Mouse (Mus musculus): ENCODE data around the gene Cnnm3. TPM values are rescaled to one million over a fixed set of nuclear protein-coding genes. Genes with fewer than 3 reads are reported as not detected.

Cnnm3 gene
- total RNA-seq, 1 experiment: 28.6 TPM

GRCm38 (mm10) chr1:36554633-36555399 is 43.1 kb downstream of the Cnnm3 start:
- H3K4me1 ChIP-seq (ENCODE audit: control insufficient read depth in 2 of 2, insufficient read depth in 2 of 2, low read length in 2 of 2, poor library complexity in 1 of 2): peaks cover 3 to 12% of the 10 kb centered on the region in 2 experiments; a peak in 2 of 4 replicates
- TF ChIP-seq ZNF384 (IDR thresholded peaks at IDR 0.05; ENCODE audit: low read depth, low read length) (no peak), HCFC1 (IDR thresholded peaks at IDR 0.05; ENCODE audit: borderline replicate concordance, insufficient read depth, low read length) (no peak), CHD2 (IDR thresholded peaks at IDR 0.05; ENCODE audit: low read depth, low read length) (no peak), MAFK (IDR thresholded peaks at IDR 0.05; ENCODE audit: insufficient read depth, low read depth, low read length) (no peak), ZC3H11A (IDR thresholded peaks at IDR 0.05; ENCODE audit: borderline replicate concordance, low read depth, low read length) (no peak)

DNA sequence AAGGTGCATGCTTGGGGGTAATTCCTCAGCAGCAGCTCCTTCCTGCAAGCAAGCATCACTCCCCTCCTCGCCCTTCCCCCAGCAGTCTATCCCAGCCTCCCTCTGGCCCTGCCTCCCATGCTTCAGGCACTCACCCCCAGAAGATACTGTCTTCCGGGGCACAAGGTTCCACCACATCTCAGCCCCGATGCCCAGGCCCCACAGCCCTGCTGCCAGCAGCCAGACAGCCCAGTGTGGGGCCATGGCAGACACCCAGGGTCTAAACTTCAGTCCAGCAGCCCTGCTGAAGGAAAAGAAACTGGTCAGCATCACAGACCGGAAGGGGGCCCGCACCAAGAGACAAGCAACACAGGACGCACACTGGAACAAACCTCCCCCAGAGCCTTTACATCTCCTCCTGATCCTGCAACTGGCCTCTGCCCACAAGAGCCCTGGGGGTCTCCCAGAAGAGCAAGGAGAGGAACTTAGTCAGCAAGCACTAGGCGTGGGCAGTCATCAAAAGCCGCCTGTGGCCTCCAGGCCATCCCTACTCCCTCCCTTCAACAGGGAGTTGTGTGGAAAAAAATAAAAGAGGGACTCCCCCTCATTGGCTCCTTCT is 44.2 kb downstream of the Cnnm3 start:
- Histone ChIP-seq H3K36me3 (ENCODE audit: control insufficient read depth, insufficient read depth, low read length, poor library complexity, severe bottlenecking) (peaks cover 8% of the 10 kb centered on the region), H3K27ac (ENCODE audit: insufficient read depth, low read depth, low read length, poor library complexity, severe bottlenecking) (no peak overlapping the region; the same call in 1 of the 2 replicates), H3K9ac (ENCODE audit: insufficient read depth, low read depth, low read length, poor library complexity, severe bottlenecking) (peak overlapping the region; percentile 69; the same call in 1 of the 2 replicates), H3K4me3 (ENCODE audit: insufficient read depth in 1 of 2, low read depth in 1 of 2, low read length in 2 of 2, poor library complexity in 1 of 2, severe bottlenecking in 1 of 2) (peak overlapping the region; percentile 89 to 97), H3K9me3 (ENCODE audit: control insufficient read depth, insufficient read depth, low read depth, low read length) (no peaks in the 10 kb centered on the region), H3K4me1 (ENCODE audit: control insufficient read depth in 2 of 2, insufficient read depth in 2 of 2, low read length in 2 of 2, poor library complexity in 1 of 2) (peaks cover 3 to 12% of the 10 kb centered on the region in 2 experiments; a peak in 2 of 4 replicates)
- no peak for TF ChIP-seq HCFC1 (IDR thresholded peaks at IDR 0.05; ENCODE audit: borderline replicate concordance, insufficient read depth, low read length)
- no peak for TF ChIP-seq CHD2 (IDR thresholded peaks at IDR 0.05; ENCODE audit: low read depth, low read length)
- no peak for TF ChIP-seq ZNF384 (IDR thresholded peaks at IDR 0.05; ENCODE audit: low read depth, low read length)
- in situ Hi-C loops (cut with MboI; ENCODE audit: low sequenced_read_pairs in 2 of 2, unreplicated experiment in 2 of 2): no loop called here
- DNase-seq (ENCODE audit: low read depth, low spot score): no peak

More at GRCm38 (mm10) chr1:36554633-36555399, 43.1 kb downstream of the Cnnm3 start:
- Histone ChIP-seq H3K9me3 (ENCODE audit: control insufficient read depth, insufficient read depth, low read depth, low read length) (no peaks in the 10 kb centered on the region), H3K36me3 (ENCODE audit: control insufficient read depth, insufficient read depth, low read length, poor library complexity, severe bottlenecking) (peaks cover 13% of the 10 kb centered on the region), H3K27ac (ENCODE audit: insufficient read depth, low read depth, low read length, poor library complexity, severe bottlenecking) (no peak overlapping the region), H3K4me3 (ENCODE audit: insufficient read depth in 1 of 2, low read depth in 1 of 2, low read length in 2 of 2, poor library complexity in 1 of 2, severe bottlenecking in 1 of 2) (no peak overlapping the region), H3K9ac (ENCODE audit: insufficient read depth, low read depth, low read length, poor library complexity, severe bottlenecking) (no peak overlapping the region)
- DNase-seq (ENCODE audit: low read depth, low spot score): no peak
- in situ Hi-C loops (cut with MboI; ENCODE audit: low sequenced_read_pairs in 2 of 2, unreplicated experiment in 2 of 2): no loop called here

DNA sequence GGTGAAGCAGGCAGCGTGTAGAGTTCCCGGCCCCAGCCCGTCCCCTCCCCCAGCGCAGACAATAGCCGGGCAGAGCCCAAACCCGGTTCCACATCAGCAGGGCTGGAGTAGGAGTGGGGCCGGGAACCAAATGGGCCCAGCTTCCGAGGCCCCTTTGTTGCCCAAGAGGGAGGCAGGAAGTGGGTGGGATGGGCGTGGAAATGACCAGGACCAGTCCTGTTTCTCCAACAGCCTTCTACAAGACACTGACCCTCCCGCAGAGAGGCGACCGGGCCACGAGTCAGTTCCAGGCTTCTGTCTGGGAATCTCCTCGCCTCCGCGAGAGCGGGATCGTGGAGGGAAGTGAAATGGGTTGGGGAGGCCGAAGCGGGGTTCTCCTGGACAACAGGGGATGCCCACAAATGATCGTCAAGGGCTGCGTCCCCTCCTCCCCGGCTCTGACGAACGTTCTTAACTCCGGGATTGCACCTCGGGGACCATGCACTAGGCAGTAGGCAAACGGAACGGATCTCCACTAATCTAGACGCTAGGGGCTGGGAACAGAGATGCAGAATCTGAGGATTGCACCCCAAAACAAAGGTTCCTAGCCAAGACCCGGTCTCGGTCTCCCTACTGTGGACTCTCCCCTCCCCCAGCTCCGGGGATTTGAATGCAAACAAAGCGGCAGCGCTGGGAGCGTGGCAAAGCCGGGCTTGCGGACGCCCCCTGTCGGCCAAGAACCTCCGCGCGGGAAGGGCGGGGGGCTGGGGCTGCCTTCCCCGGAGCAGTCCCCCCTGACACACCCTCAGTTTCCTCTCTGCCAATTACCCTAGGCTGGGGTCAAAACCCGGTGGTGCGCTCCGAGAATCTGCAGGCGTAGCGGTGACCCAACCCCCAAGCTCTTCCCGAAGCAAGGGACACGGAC is 45.1 kb downstream of the Cnnm3 start:
- Histone ChIP-seq H3K9me3 (ENCODE audit: control insufficient read depth, insufficient read depth, low read depth, low read length) (no peaks in the 10 kb centered on the region), H3K4me1 (ENCODE audit: control insufficient read depth in 2 of 2, insufficient read depth in 2 of 2, low read length in 2 of 2, poor library complexity in 1 of 2) (peaks cover 3 to 13% of the 10 kb centered on the region in 2 experiments; a peak in 2 of 4 replicates), H3K4me3 (ENCODE audit: insufficient read depth in 1 of 2, low read depth in 1 of 2, low read length in 2 of 2, poor library complexity in 1 of 2, severe bottlenecking in 1 of 2) (peak overlapping the region; percentile 89 to 97), H3K36me3 (ENCODE audit: control insufficient read depth, insufficient read depth, low read length, poor library complexity, severe bottlenecking) (peaks cover 4% of the 10 kb centered on the region; the same call in 1 of the 2 replicates), H3K9ac (ENCODE audit: insufficient read depth, low read depth, low read length, poor library complexity, severe bottlenecking) (peak overlapping the region; percentile 69), H3K27ac (ENCODE audit: insufficient read depth, low read depth, low read length, poor library complexity, severe bottlenecking) (peak overlapping the region; percentile 4; the same call in 1 of the 2 replicates)
- peak; percentile 89 for DNase-seq (ENCODE audit: low read depth, low spot score)
- no peak for TF ChIP-seq MAFK (IDR thresholded peaks at IDR 0.05; ENCODE audit: insufficient read depth, low read depth, low read length)
- TF ChIP-seq HCFC1 (IDR thresholded peaks at IDR 0.05; ENCODE audit: borderline replicate concordance, insufficient read depth, low read length): 0 out of 2 replicates have a peak, but pooled peaks have one; percentile 26
- in situ Hi-C loops (cut with MboI; ENCODE audit: low sequenced_read_pairs in 2 of 2, unreplicated experiment in 2 of 2): no loop called here

- TF ChIP-seq ZNF384 (IDR thresholded peaks at IDR 0.05; ENCODE audit: low read depth, low read length): no peak
- no peak for TF ChIP-seq MAFK (IDR thresholded peaks at IDR 0.05; ENCODE audit: insufficient read depth, low read depth, low read length)
- no peak for TF ChIP-seq HCFC1 (IDR thresholded peaks at IDR 0.05; ENCODE audit: borderline replicate concordance, insufficient read depth, low read length)
- no peak for TF ChIP-seq CHD2 (IDR thresholded peaks at IDR 0.05; ENCODE audit: low read depth, low read length)
- no peak for TF ChIP-seq ZC3H11A (IDR thresholded peaks at IDR 0.05; ENCODE audit: borderline replicate concordance, low read depth, low read length)
- H3K36me3 ChIP-seq (ENCODE audit: control insufficient read depth, insufficient read depth, low read length, poor library complexity, severe bottlenecking): no peaks in the 10 kb centered on the region; the same call in 1 of the 2 replicates
- peaks cover 3 to 16% of the 10 kb centered on the region in 2 experiments; a peak in 2 of 4 replicates for H3K4me1 ChIP-seq (ENCODE audit: control insufficient read depth in 2 of 2, insufficient read depth in 2 of 2, low read length in 2 of 2, poor library complexity in 1 of 2)
- no peak overlapping the region for H3K27ac ChIP-seq (ENCODE audit: insufficient read depth, low read depth, low read length, poor library complexity, severe bottlenecking)
- no peak for DNase-seq (ENCODE audit: low read depth, low spot score)
- H3K9ac ChIP-seq (ENCODE audit: insufficient read depth, low read depth, low read length, poor library complexity, severe bottlenecking): peak overlapping the region; percentile 49
- no peaks in the 10 kb centered on the region for H3K9me3 ChIP-seq (ENCODE audit: control insufficient read depth, insufficient read depth, low read depth, low read length)
- peak overlapping the region; percentile 89 to 97 for H3K4me3 ChIP-seq (ENCODE audit: insufficient read depth in 1 of 2, low read depth in 1 of 2, low read length in 2 of 2, poor library complexity in 1 of 2, severe bottlenecking in 1 of 2)
- in situ Hi-C loops (cut with MboI; ENCODE audit: low sequenced_read_pairs in 2 of 2, unreplicated experiment in 2 of 2): no loop called here
Observed at GRCm38 (mm10) chr1:36557457-36558011, 45.9 kb downstream of the Cnnm3 start.
